Mouse (Mus musculus) MEL (cell line): ENCODE results near the gene Wdr18. TPM values are rescaled to one million over a fixed set of nuclear protein-coding genes. Genes with fewer than 3 reads are reported as not detected.

Experiments
- DNase-seq: peaks from one replicate; pipeline ENCODE4 v3.0.0; 2011; ENCODE audit warnings: low read depth, low spot score
- H3K27ac ChIP-seq: 2 replicates; pipeline ENCODE4 v1.5.1; 2012; ENCODE audit warnings: low read depth, mild to moderate bottlenecking, control low read depth, low read length, moderate library complexity; ENCODE audit not compliant: control insufficient read depth
- H3K27me3 ChIP-seq, 2 experiments: fragments of 150-350 bp in 1 of 2; sonication (generic) in 1 of 2; 2 replicates each; pipeline ENCODE4 v1.6.1; 2012; ENCODE audit warnings: low read length in 2 of 2, mild to moderate bottlenecking in 2 of 2, improper control_type of control experiment in 1 of 2, moderate library complexity in 1 of 2; ENCODE audit not compliant: insufficient read depth in 2 of 2, control insufficient read depth in 1 of 2
- H3K36me3 ChIP-seq, 2 experiments: 2 replicates each; pipeline ENCODE4 v1.6.1; 2012 to 2014; ENCODE audit warnings: low read length in 2 of 2, improper control_type of control experiment in 1 of 2, inconsistent platforms in 1 of 2, mild to moderate bottlenecking in 1 of 2; ENCODE audit not compliant: insufficient read depth in 2 of 2, control insufficient read depth in 1 of 2
- H3K4me1 ChIP-seq, 2 experiments: fragments of 150-350 bp in 1 of 2; sonication (generic) in 1 of 2; 2 replicates each; pipeline ENCODE4 v1.6.1; 2012; ENCODE audit warnings: low read length in 2 of 2, improper control_type of control experiment in 1 of 2, mild to moderate bottlenecking in 1 of 2; ENCODE audit not compliant: insufficient read depth in 2 of 2, control insufficient read depth in 1 of 2
- H3K4me3 ChIP-seq, 2 experiments: fragments of 150-350 bp in 1 of 2; sonication (generic) in 1 of 2; 2 replicates each; pipeline ENCODE4 v1.5.1; 2012; ENCODE audit warnings: low read depth in 2 of 2, low read length in 2 of 2, mild to moderate bottlenecking in 2 of 2, moderate library complexity in 2 of 2, control low read depth in 1 of 2, improper control_type of control experiment in 1 of 2; ENCODE audit not compliant: control insufficient read depth in 1 of 2, insufficient read depth in 1 of 2
- H3K79me2 ChIP-seq: 2 replicates; pipeline ENCODE4 v1.6.1; 2012; ENCODE audit warnings: mild to moderate bottlenecking, low read length, moderate library complexity; ENCODE audit not compliant: control insufficient read depth, poor library complexity, insufficient read depth
- H3K9ac ChIP-seq: 2 replicates; pipeline ENCODE4 v1.6.1; 2012; ENCODE audit warnings: low read depth, mild to moderate bottlenecking, control low read depth, low read length, moderate library complexity; ENCODE audit not compliant: control insufficient read depth, poor library complexity, severe bottlenecking
- H3K9me3 ChIP-seq: fragments of 150-350 bp; sonication (generic); replicated peaks from 2 replicates; pipeline ENCODE4 v1.6.1; 2012; ENCODE audit warnings: mild to moderate bottlenecking, low read length, improper control_type of control experiment, moderate library complexity; ENCODE audit not compliant: insufficient read depth
- BHLHE40 ChIP-seq: IDR thresholded peaks from 2 replicates; pipeline ENCODE4 v1.6.1; 2012; ENCODE audit warnings: low read depth, mild to moderate bottlenecking, inconsistent platforms, low read length, improper control_type of control experiment, borderline replicate concordance
- CHD1 ChIP-seq: IDR thresholded peaks from 2 replicates; pipeline ENCODE4 v1.6.1; 2012; ENCODE audit warnings: low read depth, mild to moderate bottlenecking, inconsistent platforms, low read length, improper control_type of control experiment
- CTCF ChIP-seq, 3 experiments: IDR thresholded peaks in 2 of 3; conservative IDR thresholded peaks in 1 of 3; 2 replicates each; pipeline ENCODE4 v1.5.1; 2011 to 2012; ENCODE audit warnings: low read length in 3 of 3, low read depth in 2 of 3, mild to moderate bottlenecking in 2 of 3, improper control_type of control experiment in 1 of 3, inconsistent platforms in 1 of 3, mixed read lengths in 1 of 3, moderate library complexity in 1 of 3; ENCODE audit not compliant: control insufficient read depth in 1 of 3, insufficient read depth in 1 of 3, poor library complexity in 1 of 3, severe bottlenecking in 1 of 3
- E2F4 ChIP-seq: IDR thresholded peaks from 2 replicates; pipeline ENCODE4 v1.6.1; 2011; ENCODE audit warnings: low read depth, low read length, improper control_type of control experiment, borderline replicate concordance
- ELF1 ChIP-seq: IDR thresholded peaks from 2 replicates; pipeline ENCODE4 v1.6.1; 2014; ENCODE audit warnings: low read depth, mild to moderate bottlenecking, inconsistent platforms, low read length, improper control_type of control experiment, moderate library complexity
- EP300 ChIP-seq, 2 experiments: IDR thresholded peaks; 2 replicates each; pipeline ENCODE4 v1.6.1; 2011; ENCODE audit warnings: improper control_type of control experiment in 2 of 2, low read length in 2 of 2, low read depth in 1 of 2, mild to moderate bottlenecking in 1 of 2
- ETS1 ChIP-seq: IDR thresholded peaks from 2 replicates; pipeline ENCODE4 v1.6.1; 2012; ENCODE audit warnings: low read depth, mild to moderate bottlenecking, inconsistent platforms, low read length, improper control_type of control experiment, moderate library complexity
- GABPA ChIP-seq: IDR thresholded peaks from 2 replicates; pipeline ENCODE4 v1.6.1; 2012; ENCODE audit warnings: low read depth, mild to moderate bottlenecking, inconsistent platforms, low read length, improper control_type of control experiment, moderate library complexity
- GATA1 ChIP-seq: IDR thresholded peaks from 2 replicates; pipeline ENCODE4 v1.6.1; 2011; ENCODE audit warnings: low read depth, low read length, improper control_type of control experiment
- HCFC1 ChIP-seq: IDR thresholded peaks from 2 replicates; pipeline ENCODE4 v1.6.1; 2012; ENCODE audit warnings: low read depth, mild to moderate bottlenecking, inconsistent platforms, low read length, improper control_type of control experiment, moderate library complexity
- KAT2A ChIP-seq: conservative IDR thresholded peaks from 2 replicates; pipeline ENCODE4 v1.6.1; 2012; ENCODE audit warnings: low read depth, low read length, improper control_type of control experiment, inconsistent platforms
- MAFK ChIP-seq: IDR thresholded peaks from 2 replicates; pipeline ENCODE4 v1.6.1; 2011; ENCODE audit warnings: low read depth, mild to moderate bottlenecking, low read length, improper control_type of control experiment, borderline replicate concordance
- MAX ChIP-seq: IDR thresholded peaks from 2 replicates; pipeline ENCODE4 v1.6.1; 2011; ENCODE audit warnings: low read length, improper control_type of control experiment
- MAZ ChIP-seq: IDR thresholded peaks from 2 replicates; pipeline ENCODE4 v1.6.1; 2012; ENCODE audit warnings: low read depth, mild to moderate bottlenecking, inconsistent platforms, low read length, improper control_type of control experiment
- MEF2A ChIP-seq: IDR thresholded peaks from 2 replicates; pipeline ENCODE4 v1.6.1; 2014; ENCODE audit warnings: low read depth, mild to moderate bottlenecking, inconsistent platforms, low read length, improper control_type of control experiment; ENCODE audit not compliant: poor library complexity, insufficient replicate concordance, severe bottlenecking; ENCODE audit errors: extremely low read depth
- MYB ChIP-seq: IDR thresholded peaks from 2 replicates; pipeline ENCODE4 v1.6.1; 2011; ENCODE audit warnings: mild to moderate bottlenecking, low read depth, low read length, improper control_type of control experiment
- MYC ChIP-seq: IDR thresholded peaks from 2 replicates; pipeline ENCODE4 v1.6.1; 2011; ENCODE audit warnings: low read depth, mild to moderate bottlenecking, low read length, improper control_type of control experiment, moderate library complexity
- NELFE ChIP-seq: IDR thresholded peaks from 2 replicates; pipeline ENCODE4 v1.6.1; 2011; ENCODE audit warnings: low read depth, low read length, improper control_type of control experiment
- NRF1 ChIP-seq: IDR thresholded peaks from 2 replicates; pipeline ENCODE4 v1.6.1; 2014; ENCODE audit warnings: low read depth, mild to moderate bottlenecking, inconsistent platforms, low read length, improper control_type of control experiment, moderate library complexity; ENCODE audit not compliant: poor library complexity, insufficient read depth, severe bottlenecking
- POLR2AphosphoS2 ChIP-seq: IDR thresholded peaks from 2 replicates; pipeline ENCODE4 v1.6.1; 2011; ENCODE audit warnings: low read length, improper control_type of control experiment
- RAD21 ChIP-seq: IDR thresholded peaks from 2 replicates; pipeline ENCODE4 v1.6.1; 2011; ENCODE audit warnings: mild to moderate bottlenecking, low read depth, low read length, improper control_type of control experiment
- RCOR1 ChIP-seq: IDR thresholded peaks from 2 replicates; pipeline ENCODE4 v1.6.1; 2012; ENCODE audit warnings: low read depth, mild to moderate bottlenecking, inconsistent platforms, low read length, improper control_type of control experiment
- SMC3 ChIP-seq: IDR thresholded peaks from 2 replicates; pipeline ENCODE4 v1.6.1; 2011; ENCODE audit warnings: low read depth, low read length, improper control_type of control experiment
- UBTF ChIP-seq: IDR thresholded peaks from 2 replicates; pipeline ENCODE4 v1.6.1; 2012; ENCODE audit warnings: low read depth, mild to moderate bottlenecking, inconsistent platforms, low read length, improper control_type of control experiment, moderate library complexity, borderline replicate concordance; ENCODE audit not compliant: insufficient read depth
- USF1 ChIP-seq: IDR thresholded peaks from 2 replicates; pipeline ENCODE4 v1.6.1; 2014; ENCODE audit warnings: low read depth, mild to moderate bottlenecking, inconsistent platforms, low read length, improper control_type of control experiment, moderate library complexity
- USF2 ChIP-seq, 2 experiments: IDR thresholded peaks; 2 replicates each; pipeline ENCODE4 v1.6.1; 2011 to 2012; ENCODE audit warnings: improper control_type of control experiment in 2 of 2, low read length in 2 of 2, borderline replicate concordance in 1 of 2, inconsistent platforms in 1 of 2, low read depth in 1 of 2, mild to moderate bottlenecking in 1 of 2; ENCODE audit not compliant: insufficient read depth in 1 of 2
- ZC3H11A ChIP-seq: IDR thresholded peaks from 2 replicates; pipeline ENCODE4 v1.6.1; 2012; ENCODE audit warnings: low read depth, mild to moderate bottlenecking, inconsistent platforms, low read length, improper control_type of control experiment
- polyA plus RNA-seq, 2 experiments: library from polyadenylated mRNA; stranded (reverse) in 1 of 2; unstranded in 1 of 2; fragments of >175 nt in 1 of 2; fragments of >200 nt in 1 of 2; gene quantifications; 2 replicates each; pipeline versions ENCODE4 v1.2.1 to v1.2.4; 2012; ENCODE audit warnings: low replicate concordance in 2 of 2, low read depth in 1 of 2; ENCODE audit not compliant: insufficient read length in 2 of 2, insufficient read depth in 1 of 2, missing spikeins in 1 of 2
- total RNA-seq: library from RNA; depleted of rRNA; stranded (reverse); fragments of 300-350 nt; gene quantifications from 2 replicates; pipeline ENCODE4 v1.2.3, GENCODE M21; 2012

Wdr18 gene
- total and polyA plus RNA-seq, 3 experiments: 89.5 to 107 TPM; not detected in 1

- Histone ChIP-seq H3K36me3 (no peaks in the 10 kb centered on the region; a peak in 2 of 4 replicates), H3K4me1 (peaks cover 5 to 6% of the 10 kb centered on the region in 2 experiments), H3K79me2 (peaks cover 14% of the 10 kb centered on the region), H3K9ac (no peak within 1 kb of the TSS), H3K27ac (no peak within 1 kb of the TSS), H3K4me3 (no peak within 1 kb of the TSS), H3K9me3 (no peaks in the 10 kb centered on the region), H3K27me3 (no peaks in the 10 kb centered on the region)
- DNase-seq: no peak
- TF ChIP-seq MAX (no peak), MYC (no peak), EP300 (IDR thresholded peaks at IDR 0.05; ENCODE audit: low read depth in 1 of 2, low read length in 2 of 2) (no peak), MEF2A (no peak), MYB (no peak), UBTF (no peak), NRF1 (no peak), USF2 (IDR thresholded peaks at IDR 0.05; ENCODE audit: borderline replicate concordance in 1 of 2, insufficient read depth in 1 of 2, low read depth in 1 of 2, low read length in 2 of 2) (no peak), RAD21 (no peak), USF1 (no peak), ZC3H11A (no peak), MAFK (no peak), BHLHE40 (no peak), RCOR1 (no peak), CTCF (IDR thresholded peaks at IDR 0.05 in 2 of 3, conservative IDR thresholded peaks at IDR 0.05 in 1 of 3; ENCODE audit: control insufficient read depth in 1 of 3, insufficient read depth in 1 of 3, low read depth in 2 of 3, low read length in 3 of 3, poor library complexity in 1 of 3, severe bottlenecking in 1 of 3) (no peak), SMC3 (no peak), CHD1 (no peak)
Measured at GRCm38 (mm10) chr10:79920958-79921535, 38.9 kb upstream of the Wdr18 start, which contains the start of gene R3hdm4. Gene R3hdm4 (minus strand): TSS chr10:79921208.

GRCm38 (mm10) chr10:79921572-79921971 is 38.4 kb upstream of the Wdr18 start:
- Histone ChIP-seq H3K9me3 (no peaks in the 10 kb centered on the region), H3K27ac (no peak overlapping the region), H3K36me3 (no peaks in the 10 kb centered on the region; a peak in 2 of 4 replicates), H3K9ac (no peak overlapping the region), H3K4me3 (no peak overlapping the region), H3K27me3 (no peaks in the 10 kb centered on the region), H3K4me1 (peaks cover 5 to 6% of the 10 kb centered on the region in 2 experiments; a peak in 3 of 4 replicates), H3K79me2 (peaks cover 9% of the 10 kb centered on the region)
- TF ChIP-seq NELFE (no peak), MEF2A (no peak), ELF1 (no peak), BHLHE40 (no peak), MAFK (no peak), HCFC1 (no peak), CTCF (IDR thresholded peaks at IDR 0.05 in 2 of 3, conservative IDR thresholded peaks at IDR 0.05 in 1 of 3; ENCODE audit: control insufficient read depth in 1 of 3, insufficient read depth in 1 of 3, low read depth in 2 of 3, low read length in 3 of 3, poor library complexity in 1 of 3, severe bottlenecking in 1 of 3) (no peak), GATA1 (no peak), MAZ (no peak), GABPA (no peak), MAX (no peak), E2F4 (no peak), ETS1 (no peak), KAT2A (no peak), RAD21 (no peak), USF1 (no peak), POLR2AphosphoS2 (no peak), CHD1 (no peak)
- no peak for DNase-seq
